Mouse (Mus musculus): Measurements from ENCODE around the gene Olfr432.

GRCm38 (mm10) chr1:174051931-174052536, 3.0 kb downstream of the Olfr432 start:
- no peak for TF ChIP-seq GATA1 (IDR thresholded peaks at IDR 0.05; ENCODE audit: borderline replicate concordance, low read length)
- TF ChIP-seq FLI1 (IDR thresholded peaks at IDR 0.05; ENCODE audit: low read length) = no peak
